Mouse (Mus musculus) monocyte, adult 2 months (primary cell): ENCODE measurements around the gene Rps12.
"Not testable (repeated sequence)": the region's sequence is repeated elsewhere in the genome, so short reads cannot be mapped to it uniquely, and the experiment has no call there.

Experiments
- DNase-seq, 2 experiments: peaks; one replicate each; pipeline ENCODE4 v3.0.0; 2022; ENCODE audit warnings: low spot score in 2 of 2, low read depth in 1 of 2

Gene Rps12

GRCm38 (mm10) chr10:23786040-23786439 lies 1.0 kb downstream of the Rps12 start:
- no peak for DNase-seq

DNA sequence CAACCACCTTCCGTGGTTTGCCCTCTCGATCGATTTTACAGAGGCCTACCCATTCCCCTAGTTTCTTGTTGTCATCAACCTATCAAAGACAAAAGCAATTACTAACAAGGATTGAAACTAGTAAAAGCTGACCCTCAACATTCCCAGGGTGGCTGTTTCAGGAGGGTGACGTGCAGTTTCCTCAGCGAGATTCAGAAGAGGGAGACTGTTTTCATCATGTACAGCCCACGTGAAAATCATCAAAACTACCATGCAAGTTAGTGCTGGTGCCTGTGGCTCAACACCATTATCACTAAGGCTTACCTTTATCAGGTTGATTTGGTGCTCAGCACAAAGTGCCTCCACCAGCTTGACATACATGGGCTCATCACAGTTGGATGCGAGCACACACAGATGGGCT lies 1.5 kb downstream of the Rps12 start:
- not testable (repeated sequence) for DNase-seq

GRCm38 (mm10) chr10:23784121-23784520 lies 3.0 kb downstream of the Rps12 start:
- DNase-seq, result no peak

DNA sequence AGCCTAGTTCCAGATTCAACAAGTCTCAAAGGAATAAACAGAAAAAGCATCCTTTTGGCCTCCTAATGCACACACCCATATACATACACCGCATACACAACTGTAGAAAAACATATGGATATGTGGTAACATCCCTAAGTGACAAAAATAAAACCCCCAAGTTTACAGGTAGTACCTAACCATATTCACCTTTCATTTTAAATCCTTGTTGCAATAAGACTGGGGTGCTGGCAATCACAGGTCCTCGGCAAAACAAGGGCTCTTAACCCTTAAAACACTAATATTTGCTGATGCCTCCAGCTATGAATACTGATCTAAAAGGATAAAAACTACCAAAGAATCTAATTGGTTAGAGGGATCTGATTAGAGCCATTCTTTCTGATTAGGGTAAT lies 3.6 kb downstream of the Rps12 start:
- DNase-seq, result no peak

DNA sequence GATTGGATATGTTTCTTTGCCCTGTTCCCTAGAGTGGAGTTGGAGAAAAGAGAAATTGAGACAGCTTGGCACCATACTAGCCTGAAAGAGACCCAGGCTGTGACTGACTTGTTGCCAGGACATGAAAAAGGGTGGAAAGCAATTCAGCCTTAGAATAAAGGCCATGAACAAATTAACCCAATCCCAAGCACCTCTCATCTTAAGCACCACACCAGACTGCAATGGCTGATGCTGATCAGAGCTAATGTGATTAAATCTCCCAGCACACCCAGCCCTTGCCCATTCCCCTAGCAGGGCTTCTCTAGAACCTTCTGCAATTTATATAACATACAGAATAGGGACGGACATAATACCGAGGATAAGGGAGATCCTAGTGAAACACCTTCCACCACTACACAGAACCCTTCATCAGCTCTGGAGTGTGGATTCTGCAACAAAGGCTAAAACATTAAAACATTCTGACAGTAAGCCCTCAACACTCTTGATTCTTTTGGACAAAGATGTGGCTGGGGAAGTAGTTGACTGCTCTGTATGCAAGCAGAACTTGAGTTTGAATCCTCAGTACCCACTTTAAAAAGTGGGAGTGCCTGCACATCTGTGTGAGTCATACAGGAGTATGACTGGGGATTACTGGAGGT lies 4.1 kb downstream of the Rps12 start:
- DNase-seq, result no peak

DNA sequence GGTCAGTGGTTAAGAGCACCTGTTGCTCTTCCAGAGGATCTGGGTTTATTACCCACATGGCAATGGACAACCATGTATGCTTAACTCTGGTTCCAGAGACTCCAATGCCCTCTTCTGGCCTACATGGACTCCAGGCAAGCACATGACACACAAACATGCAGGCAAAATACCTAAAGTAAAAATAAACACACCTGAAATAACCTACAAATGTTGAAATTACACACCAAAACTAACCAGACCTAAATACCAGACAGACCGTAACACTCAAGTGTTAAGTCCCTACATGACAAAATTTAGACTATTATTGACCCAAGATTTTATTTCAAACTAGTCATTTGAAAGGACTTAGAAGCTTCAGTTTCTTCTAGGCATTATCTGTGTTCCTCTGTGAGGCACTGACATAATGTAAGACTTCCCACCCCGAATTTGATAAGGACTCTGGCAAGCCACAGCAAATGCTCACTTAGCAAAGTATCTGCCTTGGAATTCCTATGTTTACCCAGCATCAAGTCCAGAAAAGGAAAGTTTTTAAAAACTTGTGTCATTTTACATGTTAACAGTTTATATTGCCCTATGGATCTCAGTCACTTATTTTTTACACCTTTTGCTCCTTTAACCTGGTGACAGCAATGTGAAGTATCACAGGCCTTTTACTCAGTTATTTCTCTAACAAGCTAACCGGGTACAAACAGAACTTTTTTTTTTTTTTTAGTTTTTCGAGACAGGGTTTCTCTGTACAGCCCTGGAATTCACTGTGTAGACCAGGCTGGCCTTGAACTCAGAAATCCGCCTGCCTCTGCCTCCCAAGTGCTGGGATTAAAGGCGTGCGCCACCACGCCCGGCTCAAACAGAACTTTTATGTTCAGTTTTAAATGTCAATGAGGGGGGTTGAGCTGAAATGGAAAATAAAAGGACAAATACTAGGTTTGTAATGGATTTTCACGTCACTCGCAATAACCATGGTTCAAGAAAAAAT lies 5.0 kb downstream of the Rps12 start:
- no peak for DNase-seq

GRCm38 (mm10) chr10:23780539-23781275 lies 6.4 kb downstream of the Rps12 start:
- no peak for DNase-seq

DNA sequence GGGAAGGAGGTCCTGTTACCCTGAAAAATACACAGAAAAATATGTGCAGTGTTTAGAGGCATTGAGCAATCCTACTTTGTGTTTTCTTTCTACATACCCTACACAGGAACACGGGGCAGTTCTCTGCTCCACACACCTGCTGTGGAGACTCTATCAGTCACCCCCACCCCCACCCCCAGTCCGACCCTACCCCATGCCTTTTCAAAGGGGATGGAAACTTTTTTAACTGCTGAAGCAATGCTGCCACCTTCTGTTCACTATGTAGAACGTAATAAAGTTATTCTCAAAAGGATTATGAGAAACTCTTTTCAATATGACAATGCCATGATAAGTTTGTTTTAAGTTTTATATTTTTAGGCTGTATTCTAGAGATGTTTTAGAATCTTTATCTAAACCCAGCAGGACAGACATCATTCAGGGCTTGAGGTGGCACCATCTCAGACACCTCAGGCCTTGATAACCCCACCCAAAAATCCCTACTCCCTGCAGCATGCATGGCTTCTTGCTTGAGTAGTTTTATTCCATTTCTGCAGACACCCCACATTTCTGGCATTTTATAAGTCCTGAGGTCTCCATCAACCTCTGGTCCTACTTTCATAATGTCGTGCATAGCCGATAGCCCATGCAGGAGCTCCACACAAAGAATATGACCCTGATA lies 9.7 kb downstream of the Rps12 start:
- no peak for DNase-seq

DNA sequence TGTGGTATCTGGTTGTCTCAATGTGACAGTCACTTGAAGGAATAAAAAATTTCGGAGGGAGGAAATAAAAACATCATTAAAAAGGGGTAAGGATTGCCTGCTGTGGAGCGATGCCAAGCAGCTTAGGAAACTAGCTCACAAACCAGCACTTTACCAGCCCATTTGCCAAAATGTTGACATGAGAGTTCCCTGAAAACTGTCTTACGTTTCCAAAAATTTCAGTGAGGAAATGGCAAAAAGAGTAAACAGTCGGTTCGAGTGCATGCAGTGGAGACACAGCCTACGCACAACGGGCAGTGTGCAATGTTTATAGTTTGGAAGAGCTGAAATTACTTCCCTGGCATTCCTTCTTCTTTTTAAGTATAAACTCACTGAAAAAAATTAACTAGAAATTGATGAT lies 32.9 kb downstream of the Rps12 start:
- no peak for DNase-seq
